Mouse (Mus musculus): ENCODE results near the gene 2010300C02Rik.

DNA sequence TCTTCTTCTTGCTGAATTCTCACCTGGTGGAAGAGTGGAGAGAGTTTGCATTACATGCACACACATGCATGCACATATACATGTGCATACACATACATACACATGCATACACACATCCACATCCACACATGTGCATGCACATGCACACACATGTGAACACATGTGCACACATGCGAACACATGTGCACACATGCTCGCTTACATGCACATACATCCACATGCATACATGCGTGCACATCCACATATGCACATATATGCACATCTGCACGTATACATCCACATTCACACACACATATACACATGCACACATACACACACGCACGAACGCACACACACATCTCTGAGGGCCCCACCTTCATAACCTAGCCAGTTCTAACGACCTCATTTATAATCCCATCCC, 136.7 kb downstream of the 2010300C02Rik start:
- TF ChIP-seq CTCF (IDR thresholded peaks at IDR 0.05; ENCODE audit: insufficient read depth, low read length) = no peak
- no peak for TF ChIP-seq POLR2A (IDR thresholded peaks at IDR 0.05; ENCODE audit: borderline replicate concordance, extremely low read depth, low read depth, low read length)

All from lung, adult 2 months (tissue).